Mouse (Mus musculus): Measurements from ENCODE around the gene Cnbp.
A peak's percentile ranks its signal among the peaks of the same experiment; 100 is the strongest.

Cnbp gene

DNA sequence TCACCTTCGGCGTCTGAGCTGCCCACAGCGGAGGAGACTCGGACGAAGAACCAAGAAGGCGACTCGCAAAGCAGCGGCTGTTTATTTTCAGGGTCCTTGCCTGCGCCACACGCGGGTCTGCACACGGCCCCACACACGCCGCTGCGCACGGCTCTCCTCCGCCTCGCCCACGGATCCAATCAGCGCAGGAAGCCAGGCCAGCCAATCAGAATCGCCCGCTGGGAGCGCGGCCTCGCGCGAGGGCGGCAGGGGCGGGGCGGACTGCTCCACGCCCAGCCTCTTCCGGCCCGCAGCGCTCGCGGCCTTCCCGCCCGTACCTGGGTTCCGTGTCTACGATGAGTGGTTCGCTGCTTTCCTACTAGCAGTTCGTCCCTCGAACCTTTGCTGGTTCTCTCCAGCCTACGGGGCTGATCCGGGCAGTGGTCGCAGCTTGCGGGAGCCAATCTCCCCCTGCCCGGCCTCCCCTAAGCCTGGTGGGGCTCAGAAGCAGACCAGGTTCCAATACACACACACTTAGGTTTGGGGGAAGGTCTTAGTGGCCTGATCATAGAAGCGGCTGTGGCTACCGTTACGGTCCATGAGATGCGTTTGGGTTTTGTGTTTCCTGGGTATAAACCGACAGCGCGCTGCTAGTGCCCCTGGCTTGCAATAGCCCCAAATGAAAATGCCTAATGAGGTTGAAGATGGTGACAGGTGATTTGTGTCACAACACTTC lies at the start of gene Cnbp:
Cnbp (minus strand) TSS at position 207 of the 715 bp plus-strand sequence.
- peak; percentile 98 for DNase-seq (ENCODE audit: low read depth)

DNA sequence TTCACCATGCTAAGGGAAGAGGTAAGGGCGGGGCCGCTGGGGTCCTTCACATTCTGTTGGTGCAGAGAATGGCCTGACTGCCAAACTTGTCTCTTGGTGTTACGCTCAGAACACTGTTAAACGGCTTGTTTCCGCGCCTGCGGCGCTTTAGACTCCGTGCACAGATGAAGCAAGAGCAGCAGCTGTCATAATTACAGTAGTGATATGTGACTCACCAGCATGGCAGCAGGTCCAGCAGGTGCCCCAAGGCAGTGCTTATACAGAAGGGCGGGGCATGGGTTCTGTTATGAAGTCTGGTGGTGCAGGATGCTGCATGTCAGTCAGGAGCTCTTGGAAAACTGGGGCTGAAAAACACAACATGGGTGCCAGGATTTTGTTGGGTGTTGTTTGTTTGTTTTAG lies 47.1 kb upstream of the Cnbp start:
- DNase-seq (ENCODE audit: low read depth), result no peak

DNA sequence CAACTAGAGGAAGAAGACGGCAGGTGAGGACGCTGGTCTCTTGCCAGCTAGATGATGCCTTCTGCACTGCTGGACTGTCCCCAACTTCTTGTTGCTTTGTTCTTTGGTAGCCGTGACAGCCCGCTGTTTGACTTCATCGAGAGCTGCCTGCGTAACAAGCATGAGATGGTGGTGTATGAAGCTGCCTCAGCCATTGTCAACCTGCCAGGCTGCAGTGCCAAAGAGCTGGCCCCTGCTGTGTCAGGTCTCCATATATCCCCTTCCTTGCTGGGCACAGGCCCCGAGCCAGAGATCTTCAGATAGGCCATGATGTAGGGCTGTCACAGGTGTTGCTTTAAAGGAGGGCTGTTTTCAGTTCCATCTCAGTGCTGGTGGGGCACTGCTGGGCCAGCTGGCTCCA lies 43.0 kb upstream of the Cnbp start:
- no peak for DNase-seq (ENCODE audit: low read depth)

GRCm38 (mm10) chr6:87887594-87888233 lies 36.8 kb upstream of the Cnbp start, which contains the start of gene Copg1:
Copg1 (plus strand) TSS chr6:87887814.
- peak; percentile 100 for DNase-seq (ENCODE audit: low read depth)

DNA sequence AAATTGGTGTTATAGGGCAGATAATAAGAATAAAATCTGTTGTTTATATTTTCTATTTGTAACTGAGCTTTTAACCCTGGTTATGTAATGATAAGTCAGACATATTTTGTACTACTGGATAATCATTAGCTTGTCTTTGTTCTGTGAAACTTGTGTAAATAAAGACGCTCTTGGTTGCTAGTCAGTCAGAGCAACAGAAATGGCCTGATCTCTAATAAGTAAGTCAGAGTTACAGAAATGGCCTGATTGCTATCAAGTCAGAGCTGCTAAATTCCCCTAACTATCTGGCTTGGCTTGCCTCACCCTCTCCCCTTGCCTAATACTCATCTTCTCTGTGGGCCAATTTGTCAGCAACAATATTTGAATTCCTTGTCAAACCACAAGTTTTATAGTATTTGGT lies 35.8 kb upstream of the Cnbp start:
- DNase-seq (ENCODE audit: low read depth), result peak; percentile 7

DNA sequence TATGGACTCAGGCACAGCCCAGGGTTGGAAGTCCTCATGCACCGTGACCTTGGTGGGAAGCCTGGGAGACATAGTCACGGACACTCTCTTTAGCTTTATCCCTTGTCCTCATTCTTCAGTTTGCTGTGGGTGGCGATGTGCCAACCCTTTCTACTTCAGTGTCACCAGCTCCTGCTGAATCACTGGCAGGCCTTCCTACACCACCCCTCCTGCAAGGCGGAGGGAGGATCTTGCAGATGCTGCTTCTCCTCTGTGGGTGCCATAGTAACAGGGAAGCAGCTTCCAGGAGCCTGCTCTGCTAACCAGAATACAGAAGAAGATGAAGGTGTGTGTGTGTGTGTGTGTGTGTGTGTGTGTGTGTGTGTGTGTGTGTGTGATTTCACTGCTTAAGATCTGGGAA lies 31.9 kb upstream of the Cnbp start:
- no peak for DNase-seq (ENCODE audit: low read depth)

- no peak for DNase-seq (ENCODE audit: low read depth)
Measured at GRCm38 (mm10) chr6:87882221-87882620, 31.3 kb upstream of the Cnbp start.

GRCm38 (mm10) chr6:87879628-87880027 lies 28.7 kb upstream of the Cnbp start:
- DNase-seq (ENCODE audit: low read depth), result no peak

GRCm38 (mm10) chr6:87879010-87879409 lies 28.1 kb upstream of the Cnbp start:
- peak; percentile 44 for DNase-seq (ENCODE audit: low read depth)

- DNase-seq (ENCODE audit: low read depth), result peak; percentile 9
Measured at GRCm38 (mm10) chr6:87876068-87876643, 25.2 kb upstream of the Cnbp start.

GRCm38 (mm10) chr6:87875562-87875961 lies 24.7 kb upstream of the Cnbp start:
- DNase-seq (ENCODE audit: low read depth), result no peak

DNA sequence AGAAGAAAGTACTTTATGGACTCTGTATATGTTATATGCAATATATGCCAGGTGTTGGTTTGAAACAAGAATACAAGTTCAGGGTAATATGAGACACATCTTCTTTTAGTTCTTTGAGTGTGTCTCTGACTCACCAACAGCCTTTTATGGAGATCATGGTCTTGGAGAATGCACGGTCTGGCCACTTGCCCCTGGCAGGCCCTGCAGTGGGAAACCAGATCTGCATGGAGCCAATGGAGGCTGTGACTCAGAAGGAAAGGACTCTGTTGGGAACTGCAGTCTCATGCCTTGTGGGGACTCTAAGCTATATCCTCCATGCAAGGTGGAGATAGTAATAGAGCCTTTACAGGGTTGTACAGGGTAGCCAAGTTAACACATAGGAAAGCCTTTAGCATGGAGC lies 24.2 kb upstream of the Cnbp start:
- DNase-seq (ENCODE audit: low read depth), result no peak

DNA sequence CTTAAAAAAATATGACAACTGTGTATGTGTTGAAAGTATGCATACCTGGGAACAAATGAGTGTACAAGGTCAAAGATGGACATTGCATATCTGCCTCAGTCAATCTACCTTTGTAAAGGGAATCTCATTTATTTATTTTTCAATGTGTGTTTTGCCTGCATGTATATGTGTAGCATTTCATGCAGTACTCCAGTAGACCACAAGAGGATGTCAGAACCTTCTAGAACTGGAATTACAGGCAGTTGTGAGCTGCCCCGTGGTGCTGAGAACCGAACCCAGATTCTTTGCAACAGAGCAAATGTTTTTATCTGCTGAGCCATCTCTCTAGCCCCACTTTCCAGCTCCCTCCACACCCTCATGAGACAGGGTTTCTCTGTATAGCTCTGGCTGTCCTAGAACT lies 23.1 kb upstream of the Cnbp start:
- DNase-seq (ENCODE audit: low read depth), result no peak

GRCm38 (mm10) chr6:87873104-87873503 lies 22.2 kb upstream of the Cnbp start:
- no peak for DNase-seq (ENCODE audit: low read depth)

- no peak for DNase-seq (ENCODE audit: low read depth)
Measured at GRCm38 (mm10) chr6:87871240-87871639, 20.3 kb upstream of the Cnbp start.

DNA sequence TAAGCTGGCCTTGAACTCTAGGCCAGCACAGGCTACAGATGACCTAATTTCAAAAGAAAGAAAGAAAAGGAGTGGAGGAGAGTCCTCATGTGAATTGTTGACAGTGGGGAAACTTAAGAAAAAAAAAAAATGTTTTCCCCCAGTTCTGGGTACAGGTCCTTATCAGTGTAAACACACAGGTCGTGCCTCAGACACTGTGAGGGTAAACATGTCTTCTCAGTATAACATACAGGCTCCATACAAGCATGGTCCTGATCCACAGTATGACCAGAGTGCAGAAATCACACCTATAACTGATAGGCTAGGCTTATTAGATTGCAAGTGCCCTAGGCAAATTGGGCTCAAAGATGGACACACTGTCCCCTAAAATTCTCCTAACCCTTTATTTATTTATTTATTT lies 19.5 kb upstream of the Cnbp start:
- no peak for DNase-seq (ENCODE audit: low read depth)

DNA sequence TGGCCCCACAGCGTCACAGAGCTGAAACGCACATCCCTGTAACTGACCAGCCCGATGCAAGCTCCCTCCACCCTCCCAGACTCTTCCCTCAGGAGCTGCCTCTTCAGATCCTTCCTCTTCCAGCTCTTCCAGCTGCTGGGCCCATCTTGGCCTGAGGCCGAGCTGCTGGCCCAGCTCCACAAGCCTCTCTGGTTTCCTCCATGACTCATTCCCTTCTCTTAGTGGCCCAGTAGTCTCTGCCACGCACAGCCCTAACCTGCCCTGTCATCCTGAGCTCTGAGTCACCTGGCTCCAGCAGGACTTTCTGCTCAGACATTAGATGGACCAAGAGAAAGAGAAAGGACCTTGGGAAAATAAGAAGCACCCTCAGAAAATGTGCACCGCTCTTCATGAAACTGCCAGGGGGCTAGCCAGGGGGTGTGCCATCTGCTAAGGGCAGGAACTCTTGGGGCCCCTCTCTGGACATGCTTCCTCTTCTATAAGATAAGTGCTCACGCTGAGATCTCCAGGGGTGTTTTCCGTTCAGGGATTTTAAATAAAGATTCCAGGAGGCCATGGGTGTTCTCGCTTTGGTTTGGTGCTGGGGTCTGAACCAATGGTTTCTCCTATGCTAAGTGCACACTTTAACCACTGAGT lies 18.1 kb upstream of the Cnbp start:
- no peak for DNase-seq (ENCODE audit: low read depth)

DNA sequence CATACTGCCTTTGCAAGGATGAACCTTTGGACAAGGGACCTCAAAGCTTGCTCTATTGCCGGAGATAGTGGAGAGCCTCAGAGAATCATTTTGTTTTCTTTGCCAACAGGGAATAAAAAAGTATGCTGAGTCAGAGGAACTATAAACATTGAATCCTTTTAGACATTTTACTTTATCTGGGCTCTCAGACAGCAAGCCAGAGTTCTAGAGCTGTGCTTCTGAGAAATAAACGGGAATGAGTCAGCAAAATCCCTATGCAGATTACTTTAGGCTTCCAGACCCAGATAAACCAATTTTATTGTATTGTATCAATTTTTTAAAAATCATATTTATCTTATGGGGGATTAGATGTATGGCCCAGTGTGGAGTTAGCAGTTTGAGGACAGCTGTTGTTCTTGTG lies 16.4 kb upstream of the Cnbp start:
- no peak for DNase-seq (ENCODE audit: low read depth)

- DNase-seq (ENCODE audit: low read depth), result no peak
Measured at GRCm38 (mm10) chr6:87866211-87866610, 15.3 kb upstream of the Cnbp start.

DNA sequence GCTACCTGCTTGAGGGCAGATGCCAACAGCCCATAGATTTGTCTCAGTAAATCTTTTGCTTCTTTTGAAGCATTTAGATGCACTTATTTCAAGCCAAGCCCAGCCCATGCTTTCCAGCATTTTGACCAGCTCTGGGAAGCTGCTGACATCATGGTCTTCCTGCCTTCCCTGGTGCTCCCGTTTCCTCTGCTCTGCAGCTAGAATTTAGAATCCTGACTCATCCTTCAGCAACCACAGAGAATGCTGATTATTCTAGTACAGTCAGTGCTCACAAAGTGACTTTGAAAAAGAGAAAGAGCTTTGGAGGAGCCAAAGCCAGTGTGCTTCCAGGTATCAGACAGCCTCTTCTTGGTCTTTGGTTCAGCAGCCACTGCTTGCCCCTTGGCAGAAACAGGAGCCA lies 6.2 kb upstream of the Cnbp start:
- no peak for DNase-seq (ENCODE audit: low read depth)

- DNase-seq (ENCODE audit: low read depth), result no peak
Measured at GRCm38 (mm10) chr6:87853446-87853845, 2.5 kb upstream of the Cnbp start.

- DNase-seq (ENCODE audit: low read depth), result no peak
Measured at GRCm38 (mm10) chr6:87851871-87852270, 965 bp upstream of the Cnbp start.
